Mouse (Mus musculus) limb, embryonic 14.5 days (tissue): ENCODE data around the gene Kcna4. TPM values are rescaled to one million over a fixed set of nuclear protein-coding genes. Genes with fewer than 3 reads are reported as not detected.

Experiments
- ATAC-seq: fragments of 200-750 bp; cut with Nextera tagmentation; 2 replicates; pipeline ENCODE4 v1.8.0; 2017; ENCODE audit warnings: low read depth, moderate number of reproducible peaks, moderate TSS enrichment; ENCODE audit not compliant: low FRiP score
- DNase-seq: peaks from one replicate; pipeline ENCODE4 v3.0.0-alpha.2; 2015; ENCODE audit warnings: low spot score
- H3K27ac ChIP-seq: fragments of 300-500 bp; sonication (generic); replicated peaks from 2 replicates; pipeline ENCODE4 v1.5.1; 2014; ENCODE audit warnings: low read depth, mild to moderate bottlenecking, low read length, moderate library complexity, mixed read lengths
- H3K27me3 ChIP-seq: fragments of 300-500 bp; sonication (generic); 2 replicates; pipeline ENCODE4 v1.6.1; 2014; ENCODE audit warnings: low read length, mixed read lengths; ENCODE audit not compliant: control insufficient read depth, insufficient read depth
- H3K36me3 ChIP-seq: fragments of 300-500 bp; sonication (generic); 2 replicates; pipeline ENCODE4 v1.6.1; 2014; ENCODE audit warnings: mild to moderate bottlenecking, low read length, moderate library complexity, mixed read lengths; ENCODE audit not compliant: control insufficient read depth, insufficient read depth
- H3K4me1 ChIP-seq: fragments of 300-500 bp; sonication (generic); 2 replicates; pipeline ENCODE4 v1.6.1; 2014; ENCODE audit warnings: antibody characterized with exemption, low read length, mixed read lengths; ENCODE audit not compliant: control insufficient read depth, insufficient read depth
- H3K4me2 ChIP-seq: fragments of 300-500 bp; sonication (generic); replicated peaks from 2 replicates; pipeline ENCODE4 v1.6.1; 2014; ENCODE audit warnings: low read depth, mild to moderate bottlenecking, low read length, moderate library complexity; ENCODE audit not compliant: severe bottlenecking
- H3K4me3 ChIP-seq: fragments of 300-500 bp; sonication (generic); replicated peaks from 2 replicates; pipeline ENCODE4 v1.5.1; 2014; ENCODE audit warnings: low read length
- H3K9ac ChIP-seq: fragments of 300-500 bp; sonication (generic); 2 replicates; pipeline ENCODE4 v1.6.1; 2014; ENCODE audit warnings: mild to moderate bottlenecking, low read depth, low read length, moderate library complexity; ENCODE audit not compliant: severe bottlenecking
- H3K9me3 ChIP-seq: fragments of 300-500 bp; sonication (generic); 2 replicates; pipeline ENCODE4 v1.6.1; 2016; ENCODE audit warnings: low read length; ENCODE audit not compliant: control insufficient read depth
- POLR2A ChIP-seq: fragments of 200-500 bp; IDR thresholded peaks from 2 replicates; pipeline ENCODE4 v1.8.0; 2012; ENCODE audit warnings: inconsistent platforms, mild to moderate bottlenecking, moderate library complexity, borderline replicate concordance; ENCODE audit not compliant: insufficient read depth, insufficient read length; ENCODE audit errors: extremely low read depth
- WGBS: fragments of 180-500 bp; shearing (Covaris S2); extraction: QIAGEN DNeasy Blood & Tissue Kit; methylation state at CpG from one replicate; pipeline ENCODE4 v1.1.7; 2014; 5-methylcytosine and 5-hydroxymethylcytosine counted together
- polyA plus RNA-seq, 2 experiments: library from polyadenylated mRNA; depleted of rRNA in 1 of 2; stranded (reverse) in 1 of 2; unstranded in 1 of 2; fragments of >200 nt; fragmentation: Nextera tagmentation in 1 of 2; extraction: Ambion mirVana in 1 of 2; gene quantifications; 2 replicates each; pipeline versions ENCODE4 v1.2.1 to v1.2.3; 2012 to 2014

Kcna4 gene
- polyA plus RNA-seq, 2 experiments: 0.80 to 1.7 TPM

DNA sequence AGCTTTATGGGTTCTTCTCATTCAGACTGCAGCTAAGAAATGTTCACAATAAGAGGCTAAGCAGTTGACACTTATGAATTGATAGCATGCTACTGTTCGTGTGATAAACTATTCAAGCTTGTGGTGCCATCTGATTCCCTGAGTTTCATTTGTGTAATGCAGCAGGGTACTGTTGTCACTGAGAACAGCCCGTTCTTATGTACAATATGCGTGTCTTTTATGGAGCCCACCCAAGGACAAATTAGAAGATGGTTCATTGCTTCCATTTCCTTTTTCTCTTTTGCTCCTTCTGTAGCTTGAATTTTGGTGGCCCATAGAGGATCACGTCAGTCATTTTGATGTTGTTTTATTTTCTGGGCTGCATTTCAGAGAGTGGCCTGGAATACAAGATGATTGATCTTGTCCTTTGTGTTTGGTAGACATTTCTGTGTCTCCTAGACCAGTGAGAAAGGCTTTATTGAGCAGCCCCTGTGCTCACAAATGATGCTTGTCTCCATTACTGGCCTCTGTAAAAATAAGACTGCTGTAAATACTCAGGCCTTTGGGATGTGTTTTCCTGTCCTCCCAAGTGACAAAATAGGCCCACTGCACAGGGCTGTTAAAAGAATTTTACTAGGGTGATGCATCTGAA, 31.3 kb downstream of the Kcna4 start:
- H3K9ac ChIP-seq: no peak overlapping the region
- no peaks in the 10 kb centered on the region for H3K27me3 ChIP-seq
- no peaks in the 10 kb centered on the region for H3K9me3 ChIP-seq
- no peak overlapping the region for H3K4me2 ChIP-seq
- no peak for ATAC-seq
- no peaks in the 10 kb centered on the region for H3K4me1 ChIP-seq
- 78% methylated on average over 4 of the region's 4 CpGs for WGBS
- H3K27ac ChIP-seq: no peak overlapping the region
- no peaks in the 10 kb centered on the region for H3K36me3 ChIP-seq
- no peak for DNase-seq
- TF ChIP-seq POLR2A: no peak
- no peak overlapping the region for H3K4me3 ChIP-seq

DNA sequence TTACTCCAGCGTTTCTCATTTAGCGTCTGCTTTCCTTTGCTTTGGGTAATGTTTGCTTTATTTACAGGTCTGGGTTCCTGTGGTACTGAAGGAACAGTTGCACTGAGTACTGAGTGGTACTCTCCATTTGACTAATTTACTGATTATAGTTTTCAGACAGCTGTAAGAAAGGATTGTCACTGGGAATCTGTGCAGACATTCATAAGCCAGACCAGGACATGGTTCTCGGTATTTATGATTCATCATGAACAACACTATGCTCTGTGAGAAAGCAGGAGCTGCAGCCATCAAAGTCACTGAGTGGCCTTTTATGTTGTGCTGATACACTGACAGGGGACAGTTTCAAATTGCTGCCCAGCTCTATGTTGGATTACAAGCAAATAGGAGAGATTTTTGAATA, 33.7 kb downstream of the Kcna4 start:
- ATAC-seq (no peak), DNase-seq (no peak)
- Histone ChIP-seq H3K4me3 (no peak overlapping the region), H3K9me3 (no peaks in the 10 kb centered on the region), H3K27me3 (no peaks in the 10 kb centered on the region), H3K9ac (no peak overlapping the region), H3K27ac (no peak overlapping the region), H3K36me3 (no peaks in the 10 kb centered on the region), H3K4me2 (no peak overlapping the region), H3K4me1 (no peaks in the 10 kb centered on the region)
- 83% methylated on average over 3 of the region's 3 CpGs for WGBS
- TF ChIP-seq POLR2A: no peak

DNA sequence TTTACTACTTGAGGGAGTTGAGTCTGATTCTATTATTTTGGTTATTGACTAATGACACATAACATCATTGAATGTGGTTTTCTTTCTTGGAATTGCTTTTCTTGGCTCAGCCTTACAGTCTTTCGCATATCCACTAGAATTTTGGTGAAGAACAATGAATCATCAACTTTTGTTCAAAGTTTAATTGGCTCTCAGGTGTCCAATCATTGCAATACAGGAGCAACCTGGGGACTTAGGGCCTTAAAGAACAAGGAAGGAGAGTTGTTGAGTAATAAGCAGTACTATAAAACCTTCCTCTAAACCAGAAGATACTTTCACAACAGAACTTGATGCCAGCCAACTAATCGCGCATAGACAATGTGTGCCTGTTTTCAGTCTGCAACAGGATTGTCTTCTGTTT, 36.8 kb downstream of the Kcna4 start:
- no peak for ATAC-seq
- Histone ChIP-seq H3K27ac (no peak overlapping the region), H3K36me3 (no peaks in the 10 kb centered on the region), H3K9me3 (no peaks in the 10 kb centered on the region), H3K4me3 (no peak overlapping the region), H3K27me3 (no peaks in the 10 kb centered on the region), H3K4me2 (no peak overlapping the region), H3K4me1 (no peaks in the 10 kb centered on the region), H3K9ac (no peak overlapping the region)
- no peak for TF ChIP-seq POLR2A
- no peak for DNase-seq
- WGBS: 79% methylated on average over 3 of the region's 3 CpGs

DNA sequence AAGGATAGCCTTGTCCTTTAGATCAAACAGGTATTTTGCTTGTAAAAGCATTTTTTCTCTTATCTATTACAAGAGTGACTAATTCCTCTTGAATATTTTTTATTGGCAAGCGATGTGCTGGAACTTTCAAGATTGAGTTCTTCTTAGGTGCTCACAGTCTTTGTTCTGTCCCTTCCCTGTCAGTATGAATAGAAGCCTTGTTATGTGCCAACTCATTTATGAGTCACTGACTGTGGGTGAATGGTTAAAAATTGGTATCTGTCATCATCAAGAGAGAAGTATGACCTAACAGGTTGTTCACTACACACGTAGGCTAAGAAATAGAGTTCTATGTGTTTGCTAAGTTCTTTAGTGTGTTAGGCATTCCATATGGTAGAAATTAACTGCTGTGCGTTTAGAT, 50.9 kb downstream of the Kcna4 start:
- Histone ChIP-seq H3K27me3 (no peaks in the 10 kb centered on the region), H3K4me2 (no peak overlapping the region), H3K4me3 (no peak overlapping the region), H3K36me3 (no peaks in the 10 kb centered on the region), H3K4me1 (no peaks in the 10 kb centered on the region), H3K27ac (no peak overlapping the region), H3K9me3 (no peaks in the 10 kb centered on the region), H3K9ac (no peak overlapping the region)
- DNase-seq (no peak), ATAC-seq (no peak)
- 64% methylated on average over 3 of the region's 3 CpGs for WGBS
- TF ChIP-seq POLR2A: no peak

DNA sequence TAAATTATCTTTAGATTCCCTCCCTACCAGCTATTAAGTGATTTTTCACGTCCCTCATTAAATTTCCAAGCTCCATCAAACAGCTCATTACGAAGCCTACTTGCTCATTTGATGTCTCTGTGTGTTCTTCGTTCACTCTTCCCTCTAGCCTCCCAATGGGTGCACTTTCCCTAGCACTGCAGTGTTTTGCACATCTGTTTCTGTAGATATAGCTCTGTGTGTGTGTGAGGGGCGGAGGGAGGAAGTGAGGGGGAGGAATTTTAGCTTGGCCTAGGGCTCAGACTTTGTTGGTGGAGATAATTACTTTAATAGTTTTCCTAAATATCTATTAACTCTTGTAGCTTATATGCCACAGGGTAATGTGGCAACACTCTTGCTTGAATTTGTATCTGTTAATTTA, 54.4 kb downstream of the Kcna4 start:
- DNase-seq: no peak
- Histone ChIP-seq H3K36me3 (no peaks in the 10 kb centered on the region), H3K9ac (no peak overlapping the region), H3K4me3 (no peak overlapping the region), H3K27me3 (no peaks in the 10 kb centered on the region), H3K4me2 (no peak overlapping the region), H3K4me1 (no peaks in the 10 kb centered on the region), H3K27ac (no peak overlapping the region), H3K9me3 (no peaks in the 10 kb centered on the region)
- ATAC-seq: no peak
- WGBS: 37% methylated on average over 4 of the region's 4 CpGs
- TF ChIP-seq POLR2A: no peak

DNA sequence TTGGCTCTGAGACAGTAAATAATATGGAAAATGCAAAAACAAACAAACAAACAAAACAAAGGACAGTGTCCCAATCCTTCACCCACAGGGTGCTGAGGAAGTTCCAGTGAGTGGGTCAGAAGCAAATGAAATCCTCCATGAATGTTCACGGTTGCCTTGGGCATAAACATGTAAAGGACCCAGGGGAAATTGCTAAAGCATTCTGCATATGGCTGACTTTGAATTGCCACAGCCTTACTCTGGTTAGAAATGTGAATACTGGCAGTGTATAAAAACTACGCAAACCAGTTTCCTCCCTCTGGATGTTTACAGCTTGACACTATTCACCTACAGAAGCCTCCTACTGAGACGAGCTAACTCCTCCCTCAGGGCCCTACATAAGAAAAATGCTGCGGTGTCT, 54.9 kb downstream of the Kcna4 start:
- Histone ChIP-seq H3K4me2 (no peak overlapping the region), H3K27ac (no peak overlapping the region), H3K4me3 (no peak overlapping the region), H3K4me1 (no peaks in the 10 kb centered on the region), H3K9ac (no peak overlapping the region), H3K9me3 (no peaks in the 10 kb centered on the region), H3K27me3 (no peaks in the 10 kb centered on the region), H3K36me3 (no peaks in the 10 kb centered on the region)
- ATAC-seq (no peak), DNase-seq (no peak)
- no peak for TF ChIP-seq POLR2A
- WGBS: 34% methylated on average over 4 of the region's 4 CpGs

Other genes starting within 250 kb of the Kcna4 start
- gene Fshb, start 231.0 kb upstream of the Kcna4 start, polyA plus RNA-seq (2012; rRNA removed): not detected in 2 replicates
- not detected in 2 replicates for gene Fshb, start 231.0 kb upstream of the Kcna4 start, polyA plus RNA-seq (2014; fragmentation: Nextera tagmentation; extraction: Ambion mirVana)